Mouse (Mus musculus) kidney, postnatal 14 days (tissue): ENCODE measurements around the gene Slc7a6os.
A peak's percentile ranks its signal among the peaks of the same experiment; 100 is the strongest.
"Not testable (repeated sequence)": the region's sequence is repeated elsewhere in the genome, so short reads cannot be mapped to it uniquely, and the experiment has no call there.

Experiments used
- DNase-seq: peaks from one replicate; pipeline ENCODE4 v3.0.0; 2022; ENCODE audit warnings: mixed read lengths

Gene Slc7a6os

DNA sequence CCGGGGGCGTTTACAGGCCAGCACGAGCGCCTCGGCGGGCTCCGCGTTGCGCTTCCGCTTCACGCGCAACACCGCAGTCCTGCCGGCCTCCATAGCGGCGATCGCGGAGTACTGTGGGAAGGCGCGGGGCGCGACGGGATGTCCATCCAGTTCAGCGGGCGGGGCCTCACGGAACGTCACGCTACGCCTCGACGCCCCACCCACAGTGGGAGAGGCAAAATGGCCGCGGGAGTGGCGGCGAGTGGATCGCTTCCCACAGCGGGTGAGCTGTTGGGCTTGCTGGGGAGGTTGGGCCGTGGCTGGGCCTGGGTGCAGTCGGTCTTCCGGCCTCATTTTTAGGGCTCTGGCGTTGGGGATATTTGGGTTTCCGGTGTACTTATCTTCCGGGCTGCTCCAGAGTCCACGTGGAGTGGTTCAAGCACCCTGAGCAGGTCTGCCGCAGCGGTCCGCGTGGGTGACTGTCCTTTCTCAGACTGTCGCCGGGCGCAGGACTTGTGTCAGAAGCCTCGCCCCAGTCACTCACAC lies at the start of gene Slc7a6os, which contains the start of gene Prmt7:
Slc7a6os (minus strand) TSS at position 115 of the 525 bp plus-strand sequence.
Prmt7 (plus strand) TSS at position 116 of the 525 bp plus-strand sequence.
- DNase-seq, result peak; percentile 97

DNA sequence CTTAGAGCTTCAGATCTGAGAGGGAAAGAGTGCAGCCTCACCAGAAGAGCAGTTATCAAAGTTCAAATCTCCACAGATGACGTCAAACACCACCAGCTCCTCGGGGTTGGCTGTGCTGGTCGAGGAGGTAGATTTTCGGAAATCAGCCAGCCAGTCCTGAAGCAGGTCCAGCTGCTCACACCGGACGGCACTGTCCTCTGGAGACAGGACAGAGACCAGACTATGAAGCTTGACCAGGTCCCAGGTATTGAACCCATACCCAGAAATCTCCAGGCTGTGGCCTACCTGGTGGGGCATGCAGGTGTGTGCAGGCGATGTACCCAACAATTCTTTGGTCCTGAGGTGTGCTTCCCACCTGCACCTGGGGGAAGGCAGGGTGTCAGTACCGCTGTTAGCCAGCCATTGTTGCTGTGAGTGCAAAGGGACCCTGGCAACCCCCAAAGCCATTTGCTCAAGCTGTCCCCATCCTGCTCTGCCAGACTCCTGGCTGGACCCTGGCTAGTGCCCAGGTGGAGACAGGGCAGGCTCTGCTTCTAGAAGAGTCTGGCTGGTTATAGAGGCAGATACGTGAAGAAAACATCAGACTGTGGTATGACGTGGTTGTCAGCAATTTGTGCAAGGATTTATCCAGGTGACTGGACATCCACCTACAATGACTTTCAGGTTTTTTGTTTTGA lies 49.0 kb upstream of the Slc7a6os start:
- no peak for DNase-seq

DNA sequence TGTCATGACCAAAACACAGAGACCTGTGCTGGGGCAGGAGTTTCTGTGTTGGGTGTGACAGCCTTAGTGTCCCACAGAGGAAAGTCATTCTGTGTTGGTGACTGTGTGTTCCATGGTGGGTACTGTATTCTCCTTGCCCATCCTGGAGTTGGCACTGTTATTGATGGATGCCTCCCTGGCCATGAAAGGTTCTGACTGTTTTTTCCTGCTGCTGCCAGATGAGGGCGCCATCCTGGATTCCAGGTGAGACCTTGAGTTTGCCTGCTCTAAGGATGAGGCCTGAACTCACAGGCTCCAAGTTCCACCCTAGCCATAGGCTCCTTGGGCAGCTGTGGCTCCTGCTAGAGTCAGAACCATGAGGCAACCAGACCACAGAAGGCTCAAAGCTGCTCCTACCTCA lies 47.4 kb upstream of the Slc7a6os start:
- no peak for DNase-seq

DNA sequence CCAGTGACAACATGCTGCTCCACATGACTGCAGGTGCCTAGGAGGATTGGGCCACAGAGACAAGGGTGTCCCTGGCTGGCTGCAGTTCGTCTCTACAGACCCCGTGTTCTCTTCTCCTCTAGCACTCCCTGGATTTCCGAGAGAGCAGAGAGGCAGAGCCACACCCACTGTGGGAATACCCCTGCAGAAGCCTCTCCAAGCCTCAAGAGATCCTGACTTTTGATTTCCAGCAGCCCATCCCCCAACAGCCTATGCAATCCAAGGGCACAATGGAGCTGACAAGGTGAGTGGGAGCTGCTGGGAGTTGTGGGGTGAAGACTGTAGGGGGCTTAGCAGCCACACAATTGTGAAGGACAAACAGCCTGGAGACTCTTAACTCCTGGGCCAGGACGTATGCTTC lies 39.5 kb upstream of the Slc7a6os start:
- no peak for DNase-seq

DNA sequence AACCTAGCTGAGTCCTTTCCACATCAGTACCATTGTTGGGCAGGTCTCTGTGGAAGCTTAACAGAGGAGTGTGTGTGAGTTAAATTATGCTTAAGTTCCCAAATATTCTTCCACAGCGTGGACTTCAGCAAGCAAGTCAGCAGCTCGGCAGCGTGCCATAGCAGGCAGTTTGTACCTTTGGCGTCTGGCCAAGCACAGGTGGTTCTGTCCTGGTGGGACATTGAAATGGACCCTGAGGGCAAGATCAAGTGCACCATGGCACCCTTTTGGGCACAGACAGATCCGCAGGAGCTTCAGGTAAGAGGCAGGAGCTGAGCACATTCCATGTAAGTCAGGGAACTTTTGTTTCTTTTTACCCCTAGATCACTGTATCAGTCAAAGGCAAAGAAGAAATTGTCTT lies 26.4 kb upstream of the Slc7a6os start:
- DNase-seq, result peak; percentile 84

DNA sequence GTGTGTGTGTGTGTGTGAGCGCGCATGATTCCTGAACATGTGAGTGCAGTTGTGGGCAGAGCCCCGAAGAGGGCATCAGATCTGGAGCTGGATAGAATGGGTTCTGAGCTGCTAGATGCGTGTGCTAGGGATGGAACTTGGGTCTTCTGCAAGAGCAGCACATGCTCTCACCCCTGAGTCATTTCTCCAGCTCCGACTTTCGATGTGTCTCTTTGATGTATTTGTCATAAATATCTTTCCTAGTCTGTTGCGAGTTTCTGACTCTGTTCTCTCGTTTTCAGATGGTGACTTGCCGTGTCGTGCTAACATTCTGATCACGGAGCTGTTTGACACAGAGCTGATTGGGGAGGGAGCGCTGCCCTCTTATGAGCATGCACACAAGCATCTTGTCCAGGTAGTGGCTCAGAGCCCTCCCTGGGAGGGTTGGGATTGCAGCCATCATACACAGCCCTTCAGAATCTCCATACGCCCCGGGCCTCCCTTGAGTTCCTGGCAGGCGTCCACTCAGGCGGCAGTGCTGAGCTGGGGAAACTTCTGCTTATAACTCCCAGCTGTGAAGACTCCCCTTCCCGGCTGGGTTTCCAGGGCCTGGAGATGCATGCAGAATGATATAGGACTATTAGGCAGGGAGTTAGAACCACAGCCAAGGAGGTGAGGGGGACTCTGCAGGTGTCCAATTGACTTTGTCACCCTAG lies 24.0 kb upstream of the Slc7a6os start:
- no peak for DNase-seq

DNA sequence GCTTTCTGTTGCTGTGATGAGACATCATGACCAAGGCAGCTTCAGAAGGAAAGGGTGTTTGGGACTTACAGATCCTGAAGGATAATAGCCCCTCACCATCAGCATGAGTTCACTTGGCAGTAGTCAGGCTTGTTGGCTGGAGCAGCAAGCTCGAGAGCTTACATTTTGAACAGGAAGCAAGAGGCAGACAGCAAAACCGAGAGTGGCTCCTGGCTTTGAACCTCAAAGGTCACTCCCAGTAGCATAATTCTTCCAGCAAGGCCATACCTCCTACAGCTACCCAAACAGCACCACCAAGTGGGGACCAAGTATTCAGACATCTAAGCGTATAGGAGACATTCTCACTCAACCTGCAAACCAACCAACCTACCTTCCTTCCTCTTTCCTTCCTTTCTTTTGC lies 22.0 kb upstream of the Slc7a6os start:
- DNase-seq, result no peak

DNA sequence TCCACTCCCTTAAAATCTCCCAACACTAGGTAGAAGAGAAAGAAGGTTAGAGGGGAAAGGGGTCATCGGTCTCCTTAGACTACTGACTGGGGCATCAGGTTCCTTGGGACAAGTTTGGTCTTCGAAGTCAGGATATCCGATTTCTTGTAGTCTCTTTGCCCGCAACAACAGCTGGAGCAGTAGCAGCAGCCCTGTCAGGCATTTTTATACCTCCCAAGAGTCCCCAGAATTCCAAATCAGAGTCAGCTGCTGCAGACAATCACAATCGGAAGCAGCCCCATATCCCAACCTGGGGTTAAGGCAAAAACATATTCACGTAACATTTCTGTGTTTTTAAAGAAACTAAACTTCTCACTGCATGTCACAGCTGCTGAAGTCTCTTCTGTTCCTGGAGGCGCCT lies 20.8 kb upstream of the Slc7a6os start:
- no peak for DNase-seq

DNA sequence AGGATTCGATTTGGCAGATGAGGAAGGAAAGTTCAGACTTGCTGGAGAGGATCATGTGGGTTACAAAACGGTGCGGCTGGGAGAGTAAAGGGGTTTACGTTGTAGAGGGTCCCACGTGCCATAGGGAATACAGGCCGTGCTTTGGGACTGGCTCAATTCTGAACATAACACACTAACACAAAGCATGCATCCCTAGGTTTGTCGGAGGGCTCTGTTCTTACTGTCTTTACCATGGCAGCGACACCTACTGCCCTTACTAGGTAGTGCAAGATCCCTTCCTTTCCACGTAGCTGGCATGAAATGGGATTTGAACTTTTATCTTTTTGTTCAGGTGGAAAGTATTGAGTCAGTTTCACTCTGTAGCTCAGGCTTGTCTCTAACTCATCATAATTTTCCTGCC lies 15.9 kb upstream of the Slc7a6os start:
- DNase-seq, result peak; percentile 44

DNA sequence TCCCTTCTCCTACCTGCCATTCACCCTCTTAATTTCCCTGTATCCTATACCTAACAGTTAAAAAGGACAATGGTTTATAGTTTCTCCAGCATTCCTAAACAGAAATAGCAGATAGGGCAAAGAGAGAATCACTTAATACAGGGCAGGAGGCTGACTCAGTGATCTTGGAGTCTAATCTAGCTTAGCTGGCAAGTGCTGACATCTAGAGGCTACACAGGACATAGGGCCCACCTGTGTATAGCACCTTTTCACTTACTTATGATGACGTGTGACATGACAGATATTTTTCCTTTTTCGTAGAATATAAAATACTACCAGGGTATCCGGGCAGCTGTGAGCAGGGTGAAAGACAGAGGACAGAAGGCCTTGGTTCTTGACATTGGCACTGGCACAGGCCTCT lies 8.9 kb upstream of the Slc7a6os start:
- DNase-seq, result no peak

DNA sequence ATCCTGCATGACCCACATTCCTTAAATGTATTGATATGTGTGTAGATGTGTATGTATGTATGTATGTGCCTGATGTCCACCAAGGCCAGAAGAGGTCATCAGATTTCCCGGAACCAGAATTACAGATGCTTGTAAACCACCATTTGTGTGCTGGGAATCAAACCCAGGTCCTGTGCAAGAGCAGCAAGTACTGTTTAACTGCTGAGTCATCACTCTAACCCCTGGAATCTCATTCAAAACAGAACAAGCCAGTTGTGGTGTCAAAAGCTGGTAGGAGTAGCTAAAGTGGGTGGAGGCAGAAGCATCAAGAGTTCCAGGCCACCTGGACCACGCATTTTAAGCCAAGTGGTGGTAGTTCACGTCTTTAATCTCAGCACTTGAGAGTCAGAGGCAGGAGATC lies 3.2 kb upstream of the Slc7a6os start:
- no peak for DNase-seq

DNA sequence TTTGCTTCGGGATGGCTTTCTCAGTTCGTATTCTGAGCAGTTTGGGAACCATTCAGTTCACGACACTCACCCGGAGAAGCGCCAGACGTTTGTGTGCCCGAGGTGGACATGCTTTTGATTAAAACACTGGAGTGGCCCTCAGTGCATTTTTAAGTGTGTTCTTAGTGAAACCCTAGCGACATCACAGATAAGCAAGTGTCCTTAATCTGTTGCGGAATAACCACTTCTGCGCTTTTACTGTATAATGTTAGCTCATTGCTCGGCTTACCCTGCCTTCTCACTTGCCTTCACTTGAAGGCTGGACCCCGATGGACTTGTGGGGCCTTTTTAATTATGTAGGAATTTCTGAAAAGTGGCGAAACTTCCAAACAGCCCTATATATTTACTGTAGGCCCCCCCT lies 686 bp upstream of the Slc7a6os start:
- DNase-seq, result no peak

DNA sequence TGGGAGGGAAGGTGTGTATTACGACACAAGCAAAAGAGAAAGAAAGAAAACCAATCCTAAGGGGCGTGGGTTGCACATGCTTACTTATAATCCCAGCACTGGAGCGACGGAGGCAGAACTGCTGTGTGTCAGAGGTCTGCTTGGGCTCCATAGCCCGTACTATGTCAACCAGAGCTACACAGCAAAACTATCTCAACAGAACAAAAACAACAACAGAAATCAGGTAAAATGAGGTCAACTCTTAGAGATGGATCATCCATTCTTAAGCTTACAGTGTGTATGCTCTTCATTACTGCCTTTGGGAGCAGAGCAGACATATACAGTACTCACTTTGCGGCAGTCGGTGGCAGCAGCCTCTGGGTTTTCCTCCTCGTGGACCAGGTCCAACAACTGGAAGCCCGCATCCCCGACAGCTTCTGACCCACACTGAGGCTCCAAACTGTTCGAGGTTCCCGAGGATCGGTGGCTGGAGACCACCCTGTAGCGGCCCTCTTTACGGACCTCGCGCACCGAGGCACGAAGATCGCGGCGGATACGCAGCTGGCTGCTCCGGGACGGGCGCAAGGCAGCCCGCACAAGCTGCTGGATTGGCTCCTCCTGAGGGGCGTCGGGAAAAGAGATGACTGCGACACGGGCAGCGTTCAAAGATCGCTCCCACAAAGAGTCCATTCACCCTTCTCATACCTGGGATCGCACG lies 552 bp downstream of the Slc7a6os start:
- no peak for DNase-seq

DNA sequence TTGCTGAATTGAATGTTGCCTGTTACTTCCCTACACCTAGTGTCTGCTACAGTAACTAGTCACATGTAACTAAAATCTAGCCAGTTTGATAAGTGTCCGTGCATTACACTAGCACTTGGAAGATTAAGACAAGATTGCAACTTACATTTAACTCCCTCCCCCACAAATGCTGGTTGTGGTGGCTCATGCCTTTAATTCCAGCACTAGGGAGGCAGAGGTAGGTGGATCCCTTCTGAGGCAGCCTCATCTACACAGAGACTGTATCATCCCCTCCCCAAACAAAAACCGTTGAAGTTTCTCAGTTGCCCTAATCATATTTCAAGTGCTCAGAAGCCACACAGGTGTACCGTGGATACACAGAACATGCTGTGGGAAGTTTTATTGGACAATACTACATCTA lies 11.1 kb downstream of the Slc7a6os start:
- not testable (repeated sequence) for DNase-seq

DNA sequence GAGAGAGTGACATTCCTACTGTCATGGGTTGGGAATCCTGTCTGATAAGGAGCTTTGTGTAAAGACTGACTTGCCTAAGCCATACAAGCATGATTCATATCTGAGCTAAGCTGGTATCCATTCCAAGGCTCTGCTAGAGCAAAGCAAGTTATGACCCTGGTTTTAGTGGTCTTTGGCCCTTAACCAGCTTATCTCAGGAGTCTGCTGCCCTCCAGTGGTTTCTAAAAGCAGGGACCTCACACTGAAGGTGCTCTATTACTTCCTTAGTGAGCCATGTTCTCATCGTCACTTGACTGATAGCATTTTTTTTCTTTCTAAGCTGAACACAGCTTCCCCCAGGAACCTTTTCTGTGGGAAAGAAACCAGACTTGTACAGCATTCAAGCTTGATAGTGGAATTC lies 12.0 kb downstream of the Slc7a6os start:
- peak; percentile 65 for DNase-seq

DNA sequence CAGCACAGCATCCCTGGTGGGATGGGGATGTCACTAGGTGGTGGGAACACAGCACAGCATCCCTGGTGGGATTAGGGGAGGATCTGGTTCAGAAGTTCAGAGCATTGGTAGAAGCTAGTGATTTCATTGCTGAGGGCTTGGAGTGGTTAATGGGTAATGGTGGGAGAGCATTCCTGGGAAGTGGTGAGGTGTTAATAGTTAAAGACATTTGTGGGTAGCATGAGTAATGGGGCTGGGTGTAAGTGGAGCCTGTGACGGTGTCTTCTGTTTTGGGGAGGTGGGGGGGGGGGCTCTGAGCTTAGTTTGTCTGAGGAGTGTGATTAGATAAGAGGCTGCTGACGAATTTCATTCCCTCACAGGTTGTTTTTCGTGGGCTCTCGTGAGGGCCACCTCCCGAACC lies 16.7 kb downstream of the Slc7a6os start:
- DNase-seq, result no peak

DNA sequence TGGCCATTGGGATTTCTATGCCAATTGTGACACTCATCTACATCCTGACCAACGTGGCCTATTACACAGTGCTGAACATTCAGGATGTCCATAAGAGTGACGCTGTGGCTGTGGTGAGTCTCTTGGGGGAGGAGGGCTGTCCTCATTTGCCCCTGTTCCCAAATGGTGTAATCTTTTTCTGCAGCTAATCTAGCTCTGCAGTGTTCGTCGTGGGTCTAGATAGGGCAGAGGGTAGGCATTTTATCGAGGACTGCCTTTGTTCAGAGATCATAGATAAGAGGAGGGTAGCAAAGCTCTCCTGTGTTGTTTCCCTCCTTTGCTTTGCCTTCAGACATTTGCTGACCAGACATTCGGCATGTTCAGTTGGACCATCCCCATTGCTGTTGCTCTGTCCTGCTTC lies 17.6 kb downstream of the Slc7a6os start:
- DNase-seq, result no peak

DNA sequence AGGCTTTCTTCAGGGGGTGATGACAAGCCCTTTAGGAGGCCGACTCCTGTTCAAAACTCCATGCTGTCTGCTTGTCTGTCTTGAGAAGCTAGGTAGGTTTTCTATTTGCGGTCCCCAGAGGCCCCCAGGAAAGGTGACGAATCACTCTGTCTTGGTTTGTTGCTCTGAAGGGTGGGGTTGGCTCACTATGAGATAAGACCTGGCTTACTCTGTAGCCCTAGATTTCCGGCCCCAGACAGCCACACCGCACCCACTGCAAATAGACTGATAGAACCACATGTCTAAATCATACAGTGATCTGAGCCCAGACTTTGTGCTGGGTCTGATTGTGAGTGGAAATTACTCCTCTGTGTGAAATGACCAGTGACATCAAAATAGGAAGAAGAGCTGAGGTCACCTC lies 19.1 kb downstream of the Slc7a6os start:
- DNase-seq, result no peak

DNA sequence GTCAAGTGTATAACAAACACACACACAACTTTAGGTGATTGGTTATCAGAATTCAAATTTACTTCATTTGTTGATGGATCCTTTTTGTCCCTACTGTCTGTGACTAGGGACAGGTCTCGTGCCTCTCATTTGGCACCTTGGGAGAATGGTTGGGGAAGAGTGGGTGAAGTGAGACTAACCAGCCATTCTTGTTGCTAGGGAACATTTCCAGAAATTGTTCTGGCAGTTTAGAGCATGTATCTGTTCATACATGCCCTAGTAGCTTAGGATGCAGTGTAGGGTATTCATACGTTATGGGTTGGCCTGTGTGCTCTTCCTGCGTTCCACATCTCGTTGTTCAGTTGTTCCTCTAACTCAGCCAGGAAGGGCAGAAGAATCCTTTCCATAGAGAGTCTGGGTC lies 21.6 kb downstream of the Slc7a6os start:
- DNase-seq, result no peak

DNA sequence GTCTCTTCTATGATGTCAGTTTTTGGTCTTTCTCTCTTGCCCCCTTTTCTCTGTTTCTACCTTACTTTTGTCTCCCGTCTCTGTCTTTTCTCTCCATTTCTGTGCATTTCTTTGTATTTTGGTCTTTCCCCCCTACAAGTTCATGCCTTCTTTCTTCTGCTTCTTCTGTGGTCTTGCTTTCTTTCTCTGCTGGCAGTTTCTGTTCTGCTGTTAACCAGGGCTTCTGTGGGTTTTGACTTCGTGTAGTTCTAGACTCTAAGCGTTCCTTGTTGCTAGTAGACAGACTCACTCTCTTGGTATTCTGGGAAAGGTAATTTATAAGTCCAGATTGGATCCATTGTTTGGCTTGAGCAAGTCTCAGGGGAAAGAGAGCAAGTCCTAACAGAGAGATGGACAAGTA lies 24.3 kb downstream of the Slc7a6os start:
- DNase-seq, result no peak

DNA sequence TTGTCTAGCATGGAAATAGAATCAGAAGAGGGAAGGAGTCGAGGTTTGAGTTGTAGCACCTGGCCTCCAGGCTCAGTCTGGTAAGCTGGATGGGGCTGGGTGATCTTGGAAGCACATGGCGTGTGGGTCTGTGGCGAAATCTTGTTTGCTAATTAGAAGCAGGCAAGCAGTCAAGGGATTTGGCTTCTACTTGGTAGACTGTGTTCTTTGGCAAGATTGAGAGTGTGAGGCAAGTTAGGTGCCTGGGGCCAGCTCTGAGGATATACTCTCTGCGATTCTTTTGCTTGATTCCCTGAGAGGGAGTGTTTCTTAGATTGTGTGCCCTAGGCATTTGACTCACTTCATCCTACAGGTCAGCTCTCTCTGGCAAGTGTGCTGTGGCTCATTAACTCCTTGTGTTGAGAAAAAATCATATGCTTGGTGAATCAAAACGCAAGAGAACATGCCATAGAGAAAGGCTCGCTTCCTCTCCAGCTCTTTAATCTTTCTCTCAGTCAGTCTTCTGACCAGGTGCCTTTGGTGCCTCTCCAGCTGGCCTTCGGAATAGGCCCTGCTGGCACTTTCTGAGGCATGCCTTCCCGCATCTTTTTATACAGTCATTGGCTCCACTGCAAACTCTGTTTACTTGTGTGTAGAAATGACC lies 25.0 kb downstream of the Slc7a6os start:
- peak; percentile 13 for DNase-seq

DNA sequence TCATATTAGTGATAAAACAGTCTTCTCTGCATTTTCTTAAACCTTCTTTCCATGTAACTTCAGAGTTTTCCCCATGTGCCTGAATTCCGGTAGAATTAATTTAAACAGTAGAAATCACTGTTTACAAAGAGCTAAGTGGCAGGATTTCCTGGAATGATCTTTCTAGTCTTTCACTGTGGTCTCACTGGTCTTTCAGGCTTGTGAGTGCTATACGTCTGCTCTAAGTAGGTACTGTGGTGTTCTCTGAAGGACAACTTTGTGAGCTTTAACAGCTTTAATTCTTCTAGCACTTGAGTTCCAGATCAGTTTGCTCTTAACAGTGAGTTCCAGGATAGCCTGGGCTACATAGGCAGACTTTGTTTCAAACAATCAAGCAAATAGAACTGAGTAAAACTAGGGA lies 32.3 kb downstream of the Slc7a6os start:
- no peak for DNase-seq

DNA sequence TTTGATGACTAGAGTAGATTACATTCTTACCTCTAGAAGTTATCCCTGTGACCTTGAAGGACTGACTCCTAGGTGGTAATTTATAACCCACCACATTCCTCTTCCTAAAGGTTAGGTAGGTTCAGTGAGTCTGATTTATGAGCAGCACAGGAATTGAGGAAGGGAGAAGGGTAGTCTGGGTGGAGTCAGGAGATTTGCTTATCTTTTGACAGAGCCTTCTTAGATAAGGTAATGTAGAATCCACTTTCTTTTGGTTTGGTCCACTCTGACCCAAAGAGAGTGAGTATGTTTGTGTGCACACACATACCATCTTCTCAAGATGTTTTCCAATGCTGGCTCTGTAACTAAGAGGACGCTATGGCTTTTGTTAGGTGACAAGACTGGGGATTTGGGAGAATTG lies 33.1 kb downstream of the Slc7a6os start:
- DNase-seq, result no peak
